Mouse (Mus musculus) MEL (cell line): ENCODE measurements around the gene Efna5. TPM values are rescaled to one million over a fixed set of nuclear protein-coding genes. Genes with fewer than 3 reads are reported as not detected.

Source experiments
- DNase-seq: peaks from one replicate; pipeline ENCODE4 v3.0.0; 2011; ENCODE audit warnings: low read depth, low spot score
- H3K27ac ChIP-seq: 2 replicates; pipeline ENCODE4 v1.5.1; 2012; ENCODE audit warnings: low read depth, mild to moderate bottlenecking, control low read depth, low read length, moderate library complexity; ENCODE audit not compliant: control insufficient read depth
- H3K27me3 ChIP-seq, 2 experiments: fragments of 150-350 bp in 1 of 2; sonication (generic) in 1 of 2; 2 replicates each; pipeline ENCODE4 v1.6.1; 2012; ENCODE audit warnings: low read length in 2 of 2, mild to moderate bottlenecking in 2 of 2, improper control_type of control experiment in 1 of 2, moderate library complexity in 1 of 2; ENCODE audit not compliant: insufficient read depth in 2 of 2, control insufficient read depth in 1 of 2
- H3K36me3 ChIP-seq, 2 experiments: 2 replicates each; pipeline ENCODE4 v1.6.1; 2012 to 2014; ENCODE audit warnings: low read length in 2 of 2, improper control_type of control experiment in 1 of 2, inconsistent platforms in 1 of 2, mild to moderate bottlenecking in 1 of 2; ENCODE audit not compliant: insufficient read depth in 2 of 2, control insufficient read depth in 1 of 2
- H3K4me1 ChIP-seq, 2 experiments: fragments of 150-350 bp in 1 of 2; sonication (generic) in 1 of 2; 2 replicates each; pipeline ENCODE4 v1.6.1; 2012; ENCODE audit warnings: low read length in 2 of 2, improper control_type of control experiment in 1 of 2, mild to moderate bottlenecking in 1 of 2; ENCODE audit not compliant: insufficient read depth in 2 of 2, control insufficient read depth in 1 of 2
- H3K4me3 ChIP-seq, 2 experiments: fragments of 150-350 bp in 1 of 2; sonication (generic) in 1 of 2; 2 replicates each; pipeline ENCODE4 v1.5.1; 2012; ENCODE audit warnings: low read depth in 2 of 2, low read length in 2 of 2, mild to moderate bottlenecking in 2 of 2, moderate library complexity in 2 of 2, control low read depth in 1 of 2, improper control_type of control experiment in 1 of 2; ENCODE audit not compliant: control insufficient read depth in 1 of 2, insufficient read depth in 1 of 2
- H3K79me2 ChIP-seq: 2 replicates; pipeline ENCODE4 v1.6.1; 2012; ENCODE audit warnings: mild to moderate bottlenecking, low read length, moderate library complexity; ENCODE audit not compliant: control insufficient read depth, poor library complexity, insufficient read depth
- H3K9ac ChIP-seq: 2 replicates; pipeline ENCODE4 v1.6.1; 2012; ENCODE audit warnings: low read depth, mild to moderate bottlenecking, control low read depth, low read length, moderate library complexity; ENCODE audit not compliant: control insufficient read depth, poor library complexity, severe bottlenecking
- H3K9me3 ChIP-seq: fragments of 150-350 bp; sonication (generic); replicated peaks from 2 replicates; pipeline ENCODE4 v1.6.1; 2012; ENCODE audit warnings: mild to moderate bottlenecking, low read length, improper control_type of control experiment, moderate library complexity; ENCODE audit not compliant: insufficient read depth
- BHLHE40 ChIP-seq: IDR thresholded peaks from 2 replicates; pipeline ENCODE4 v1.6.1; 2012; ENCODE audit warnings: low read depth, mild to moderate bottlenecking, inconsistent platforms, low read length, improper control_type of control experiment, borderline replicate concordance
- CHD1 ChIP-seq: IDR thresholded peaks from 2 replicates; pipeline ENCODE4 v1.6.1; 2012; ENCODE audit warnings: low read depth, mild to moderate bottlenecking, inconsistent platforms, low read length, improper control_type of control experiment
- CHD2 ChIP-seq: IDR thresholded peaks from 2 replicates; pipeline ENCODE4 v1.6.1; 2011; ENCODE audit warnings: low read length, improper control_type of control experiment
- E2F4 ChIP-seq: IDR thresholded peaks from 2 replicates; pipeline ENCODE4 v1.6.1; 2011; ENCODE audit warnings: low read depth, low read length, improper control_type of control experiment, borderline replicate concordance
- ELF1 ChIP-seq: IDR thresholded peaks from 2 replicates; pipeline ENCODE4 v1.6.1; 2014; ENCODE audit warnings: low read depth, mild to moderate bottlenecking, inconsistent platforms, low read length, improper control_type of control experiment, moderate library complexity
- EP300 ChIP-seq, 2 experiments: IDR thresholded peaks; 2 replicates each; pipeline ENCODE4 v1.6.1; 2011; ENCODE audit warnings: improper control_type of control experiment in 2 of 2, low read length in 2 of 2, low read depth in 1 of 2, mild to moderate bottlenecking in 1 of 2
- MAX ChIP-seq: IDR thresholded peaks from 2 replicates; pipeline ENCODE4 v1.6.1; 2011; ENCODE audit warnings: low read length, improper control_type of control experiment
- MAZ ChIP-seq: IDR thresholded peaks from 2 replicates; pipeline ENCODE4 v1.6.1; 2012; ENCODE audit warnings: low read depth, mild to moderate bottlenecking, inconsistent platforms, low read length, improper control_type of control experiment
- MXI1 ChIP-seq: IDR thresholded peaks from 2 replicates; pipeline ENCODE4 v1.6.1; 2011; ENCODE audit warnings: mild to moderate bottlenecking, low read depth, low read length, improper control_type of control experiment
- POLR2AphosphoS2 ChIP-seq: IDR thresholded peaks from 2 replicates; pipeline ENCODE4 v1.6.1; 2011; ENCODE audit warnings: low read length, improper control_type of control experiment
- UBTF ChIP-seq: IDR thresholded peaks from 2 replicates; pipeline ENCODE4 v1.6.1; 2012; ENCODE audit warnings: low read depth, mild to moderate bottlenecking, inconsistent platforms, low read length, improper control_type of control experiment, moderate library complexity, borderline replicate concordance; ENCODE audit not compliant: insufficient read depth
- USF1 ChIP-seq: IDR thresholded peaks from 2 replicates; pipeline ENCODE4 v1.6.1; 2014; ENCODE audit warnings: low read depth, mild to moderate bottlenecking, inconsistent platforms, low read length, improper control_type of control experiment, moderate library complexity
- USF2 ChIP-seq, 2 experiments: IDR thresholded peaks; 2 replicates each; pipeline ENCODE4 v1.6.1; 2011 to 2012; ENCODE audit warnings: improper control_type of control experiment in 2 of 2, low read length in 2 of 2, borderline replicate concordance in 1 of 2, inconsistent platforms in 1 of 2, low read depth in 1 of 2, mild to moderate bottlenecking in 1 of 2; ENCODE audit not compliant: insufficient read depth in 1 of 2
- ZMIZ1 ChIP-seq: IDR thresholded peaks from 2 replicates; pipeline ENCODE4 v1.6.1; 2012; ENCODE audit warnings: low read depth, mild to moderate bottlenecking, inconsistent platforms, low read length, improper control_type of control experiment, moderate library complexity
- polyA plus RNA-seq, 2 experiments: library from polyadenylated mRNA; stranded (reverse) in 1 of 2; unstranded in 1 of 2; fragments of >175 nt in 1 of 2; fragments of >200 nt in 1 of 2; gene quantifications; 2 replicates each; pipeline versions ENCODE4 v1.2.1 to v1.2.4; 2012; ENCODE audit warnings: low replicate concordance in 2 of 2, low read depth in 1 of 2; ENCODE audit not compliant: insufficient read length in 2 of 2, insufficient read depth in 1 of 2, missing spikeins in 1 of 2
- total RNA-seq: library from RNA; depleted of rRNA; stranded (reverse); fragments of 300-350 nt; gene quantifications from 2 replicates; pipeline ENCODE4 v1.2.3, GENCODE M21; 2012

Gene Efna5
- total and polyA plus RNA-seq, 3 experiments: not detected

DNA sequence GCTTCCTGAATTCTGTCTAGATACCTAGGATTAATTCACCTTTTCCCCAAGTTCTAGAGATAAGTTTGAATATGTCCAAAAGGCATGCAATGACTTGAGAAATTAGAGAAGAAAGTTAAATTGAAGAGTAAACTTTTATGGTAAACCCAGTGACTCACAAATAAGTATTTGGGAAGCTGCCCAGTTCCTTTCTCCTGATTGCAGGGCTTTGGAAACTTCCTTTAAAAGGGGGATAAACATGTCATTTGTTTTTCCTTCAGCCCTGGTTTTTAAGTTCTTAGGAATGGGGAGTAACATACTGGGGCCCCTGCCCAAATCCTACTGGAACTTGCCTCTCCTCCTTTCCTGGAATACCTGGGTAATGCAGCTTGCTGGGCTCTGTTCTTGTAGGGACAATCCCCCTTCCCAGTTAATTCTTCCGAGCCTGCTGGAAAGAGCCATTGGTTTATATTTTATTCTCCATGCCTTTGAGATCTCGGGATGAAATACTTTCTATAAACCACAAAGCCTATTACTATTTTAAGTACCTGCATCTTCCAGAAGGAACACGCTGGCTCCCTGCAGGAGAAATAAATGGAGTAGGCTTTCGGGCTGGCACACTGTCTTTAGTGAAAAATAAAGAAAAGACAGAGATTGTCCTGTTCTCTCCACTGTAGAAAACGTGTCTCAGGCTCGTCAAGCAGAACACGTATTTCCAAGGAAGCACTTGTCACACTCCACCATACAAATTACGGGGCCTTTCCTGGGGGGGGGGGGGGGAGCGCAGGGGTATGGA is 282.2 kb downstream of the Efna5 start:
- no peak for TF ChIP-seq USF1
- no peak for TF ChIP-seq MXI1
- no peak for TF ChIP-seq UBTF
- no peak for TF ChIP-seq ELF1
- TF ChIP-seq CHD2: no peak
- no peak for TF ChIP-seq ZMIZ1
- no peak for TF ChIP-seq E2F4
- TF ChIP-seq EP300 (IDR thresholded peaks at IDR 0.05; ENCODE audit: low read depth in 1 of 2, low read length in 2 of 2): no peak
- TF ChIP-seq MAX: no peak
- no peak for TF ChIP-seq MAZ
- no peak for TF ChIP-seq USF2 (IDR thresholded peaks at IDR 0.05; ENCODE audit: borderline replicate concordance in 1 of 2, insufficient read depth in 1 of 2, low read depth in 1 of 2, low read length in 2 of 2)
- no peaks in the 10 kb centered on the region for H3K4me1 ChIP-seq
- H3K9ac ChIP-seq: no peak overlapping the region
- no peaks in the 10 kb centered on the region for H3K36me3 ChIP-seq
- no peaks in the 10 kb centered on the region for H3K9me3 ChIP-seq
- no peak for DNase-seq
- H3K4me3 ChIP-seq: no peak overlapping the region
- no peak overlapping the region for H3K27ac ChIP-seq
- no peaks in the 10 kb centered on the region for H3K27me3 ChIP-seq
- no peaks in the 10 kb centered on the region for H3K79me2 ChIP-seq

DNA sequence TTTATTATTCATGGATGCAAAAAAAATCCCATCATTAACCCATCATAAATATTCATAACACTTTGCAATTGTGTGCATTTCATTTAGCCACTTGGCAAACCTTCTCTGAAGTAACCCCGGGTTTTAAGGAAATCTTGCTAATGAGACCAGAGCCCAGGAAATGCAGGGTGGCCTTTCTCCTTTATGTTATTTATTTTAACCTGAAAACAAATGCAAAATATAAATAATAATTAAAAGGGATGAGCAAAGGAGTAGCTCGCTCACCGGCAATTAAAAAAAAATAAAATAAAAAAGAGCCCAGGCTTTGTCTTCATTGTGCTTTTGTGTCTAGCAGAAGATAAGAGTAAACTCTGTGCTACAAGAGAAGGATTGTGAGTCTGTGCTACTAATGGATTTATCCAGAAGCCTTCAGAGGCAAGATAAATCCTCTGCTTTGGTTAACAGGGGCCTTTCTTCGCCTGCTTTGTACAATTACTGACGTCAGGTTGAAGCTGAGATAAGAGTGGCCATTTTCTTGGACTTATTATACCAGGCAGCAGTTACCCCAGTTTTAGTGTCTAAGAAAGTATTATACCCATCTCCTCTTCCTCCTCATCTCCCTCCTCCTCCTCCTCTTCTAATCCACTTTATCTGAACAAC is 288.6 kb downstream of the Efna5 start:
- no peak overlapping the region for H3K4me3 ChIP-seq
- no peaks in the 10 kb centered on the region for H3K4me1 ChIP-seq
- H3K9me3 ChIP-seq: no peaks in the 10 kb centered on the region
- TF ChIP-seq POLR2AphosphoS2 (no peak), BHLHE40 (no peak), CHD1 (no peak)
- no peak for DNase-seq
- H3K9ac ChIP-seq: no peak overlapping the region
- no peaks in the 10 kb centered on the region for H3K27me3 ChIP-seq
- no peak overlapping the region for H3K27ac ChIP-seq
- H3K36me3 ChIP-seq: no peaks in the 10 kb centered on the region
- no peaks in the 10 kb centered on the region for H3K79me2 ChIP-seq
